Mouse (Mus musculus): ENCODE results near the gene Pglyrp3. TPM values are rescaled to one million over a fixed set of nuclear protein-coding genes. Genes with fewer than 3 reads are reported as not detected.

Gene Pglyrp3
- polyA plus RNA-seq, 1 experiment from 2014 or later = not detected

Small RNAs within 50 kb of the gene (microRNA-seq; reads per million reads assigned to microRNA genes)
- not detected for gene Gm23697 (ENCODE audit: insufficient number of aligned reads)
- not detected for gene Gm25145 (ENCODE audit: insufficient number of aligned reads)

Other genes with a start within 250 kb of the Pglyrp3 start
- 0.86 and 0.99 TPM in 2 replicates for gene Lor, start 68.6 kb downstream of the Pglyrp3 start, polyA plus RNA-seq (2014; fragmentation: Nextera tagmentation; extraction: Ambion mirVana)
- gene Prr9, start 109.4 kb downstream of the Pglyrp3 start, polyA plus RNA-seq (2014; fragmentation: Nextera tagmentation; extraction: Ambion mirVana) = not detected in 2 replicates
- gene Lelp1, start 128.2 kb downstream of the Pglyrp3 start, polyA plus RNA-seq (2014; fragmentation: Nextera tagmentation; extraction: Ambion mirVana) = not detected in 2 replicates
- not detected in 2 replicates for gene Sprr2a1, start 201.2 kb downstream of the Pglyrp3 start, polyA plus RNA-seq (2014; fragmentation: Nextera tagmentation; extraction: Ambion mirVana)
- not detected in 2 replicates for gene Sprr2a2, start 201.3 kb downstream of the Pglyrp3 start, polyA plus RNA-seq (2014; fragmentation: Nextera tagmentation; extraction: Ambion mirVana)

Data from forebrain, embryonic 11.5 days (tissue).